ENCODE assay signal across 16 mouse cellular contexts in the genomic region with DNA sequence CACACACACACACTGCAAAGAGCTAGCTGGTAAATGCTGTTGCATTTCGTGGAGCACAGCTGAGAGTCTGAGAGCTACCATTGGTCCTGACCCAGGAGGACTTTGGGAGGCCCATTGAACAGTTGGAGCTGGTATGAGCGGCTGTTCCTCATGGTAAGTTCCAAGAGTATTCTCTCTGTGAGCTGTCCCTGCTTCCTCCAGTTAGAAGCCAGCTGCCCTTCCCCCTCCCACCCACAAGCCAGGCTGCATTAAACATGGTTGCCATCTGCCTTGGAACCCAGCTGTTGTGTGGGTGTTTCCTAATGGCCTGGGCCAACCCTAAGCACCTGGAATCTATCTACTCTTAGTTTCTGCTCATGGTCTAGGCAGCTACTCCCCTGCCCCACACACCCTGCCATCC.
"Had no signal": no experiment of that assay in that cellular context is flagged by ENCODE, and none has a peak within 500 bp of the region (broad histone marks: within the 10 kb centered on the region; RNA-seq: fewer than 3 reads in every experiment).

No protein-coding gene starts in this region.

- ATAC-seq: inflammation-experienced regulatory T-cells, adult 6 months; intestine, postnatal 0 days; liver, embryonic 12.5 days; midbrain, embryonic 15.5 days had no signal

- H3K36me3 ChIP-seq: hindbrain, embryonic 15.5 days; limb, embryonic 10.5 days; liver, embryonic 12.5 days; midbrain, embryonic 10.5 days; midbrain, embryonic 15.5 days had no signal

- H3K4me3 ChIP-seq: hindbrain, embryonic 15.5 days; left cerebral cortex, adult 2 months; limb, embryonic 10.5 days; liver, embryonic 12.5 days; midbrain, embryonic 10.5 days; midbrain, embryonic 15.5 days had no signal

- H3K9ac ChIP-seq: hindbrain, embryonic 15.5 days; liver, embryonic 12.5 days; lung, embryonic 14.5 days; midbrain, embryonic 15.5 days had no signal

- H3K4me1 ChIP-seq: hindbrain, embryonic 15.5 days; liver, embryonic 12.5 days; midbrain, embryonic 10.5 days; midbrain, embryonic 15.5 days had no signal

- H3K4me2 ChIP-seq: hindbrain, embryonic 15.5 days; liver, embryonic 12.5 days; lung, embryonic 14.5 days; midbrain, embryonic 15.5 days had no signal

- DNase-seq: kidney, adult 9 months; kidney, postnatal 10 days; kidney, postnatal 4 days; lung, embryonic 14.5 days; lung, postnatal 10 days; lung, postnatal 4 days; right cerebral cortex, adult 18-20 months had no signal

- H3K27ac ChIP-seq: hindbrain, embryonic 15.5 days; left cerebral cortex, adult 2 months; limb, embryonic 10.5 days; liver, embryonic 12.5 days; midbrain, embryonic 10.5 days; midbrain, embryonic 15.5 days; stomach, postnatal 0 days had no signal

- H3K9me3 ChIP-seq: hindbrain, embryonic 15.5 days; limb, embryonic 10.5 days; liver, embryonic 12.5 days; midbrain, embryonic 10.5 days; midbrain, embryonic 15.5 days had no signal

- H3K27me3 ChIP-seq: hindbrain, embryonic 15.5 days; liver, embryonic 12.5 days; midbrain, embryonic 15.5 days had no signal
